Mouse (Mus musculus): ENCODE results near the gene Ccdc34. TPM values are rescaled to one million over a fixed set of nuclear protein-coding genes. Genes with fewer than 3 reads are reported as not detected.
A peak's percentile ranks its signal among the peaks of the same experiment; 100 is the strongest.

Gene Ccdc34
- polyA plus RNA-seq, 1 experiment = 11.0 TPM

DNA sequence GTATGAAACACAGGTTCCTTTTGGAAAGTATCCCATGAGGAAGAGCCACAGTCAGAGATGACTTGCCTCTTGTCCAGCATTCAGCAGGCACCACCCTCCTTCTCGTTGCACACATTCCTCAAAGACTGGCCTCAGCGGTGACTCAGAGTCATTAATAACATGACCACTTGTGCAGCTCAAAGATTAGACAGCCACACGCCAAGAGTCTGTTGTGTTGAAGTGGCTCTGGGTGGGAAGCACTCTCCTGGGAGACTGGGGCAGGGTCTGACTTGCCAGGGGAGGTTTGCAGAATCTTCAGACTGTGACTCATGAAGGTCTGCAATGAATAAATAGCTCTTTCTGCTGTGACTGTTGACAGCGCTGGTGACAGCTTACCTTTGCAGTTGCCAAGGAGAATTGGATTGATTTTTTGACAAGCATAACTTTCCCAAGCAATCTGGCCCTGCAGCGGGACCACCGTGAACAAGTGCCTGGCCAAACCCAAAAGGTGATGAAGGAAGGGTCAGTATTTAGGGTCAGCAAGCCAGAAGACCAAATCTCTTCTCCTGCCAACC is 168.9 kb downstream of the Ccdc34 start:
- Histone ChIP-seq H3K36me3 (ENCODE audit: control insufficient read depth, insufficient read depth) (no peaks in the 10 kb centered on the region), H3K4me2 (ENCODE audit: low read depth) (peak overlapping the region; percentile 73), H3K79me2 (ENCODE audit: control insufficient read depth, insufficient read depth) (no peaks in the 10 kb centered on the region), H3K4me3 (no peak overlapping the region), H3K27me3 (ENCODE audit: control insufficient read depth, insufficient read depth, insufficient read length) (no peaks in the 10 kb centered on the region), H3ac (ENCODE audit: control insufficient read depth, insufficient read length) (no peak overlapping the region)
- peak in 2 of 3 experiments; percentile 22 to 48 for TF ChIP-seq MYOD1 (IDR thresholded peaks at IDR 0.05; ENCODE audit: control insufficient read depth in 1 of 3, insufficient read length in 2 of 3, low read depth in 2 of 3)
- TF ChIP-seq CEBPB (IDR thresholded peaks at IDR 0.05; ENCODE audit: insufficient read depth, poor library complexity, severe bottlenecking) = peak; percentile 19
- peak in 1 of 3 experiments; percentile 57 for TF ChIP-seq MYOG (IDR thresholded peaks at IDR 0.05; ENCODE audit: control insufficient read depth in 1 of 3, insufficient read depth in 1 of 3, insufficient read length in 2 of 3, low read depth in 2 of 3)
- TF ChIP-seq E2F4 (IDR thresholded peaks at IDR 0.05; ENCODE audit: insufficient read depth) = no peak
- TF ChIP-seq USF1 (IDR thresholded peaks at IDR 0.05; ENCODE audit: low read depth) = no peak
- no peak for TF ChIP-seq SRF (IDR thresholded peaks at IDR 0.05; ENCODE audit: control insufficient read depth, insufficient read length, low read depth)
- TF ChIP-seq TCF12 (IDR thresholded peaks at IDR 0.05; ENCODE audit: insufficient read depth, poor library complexity, severe bottlenecking) = peak; percentile 59
- no peak for TF ChIP-seq TCF3 (IDR thresholded peaks at IDR 0.05; ENCODE audit: insufficient read length, low read depth)

DNA sequence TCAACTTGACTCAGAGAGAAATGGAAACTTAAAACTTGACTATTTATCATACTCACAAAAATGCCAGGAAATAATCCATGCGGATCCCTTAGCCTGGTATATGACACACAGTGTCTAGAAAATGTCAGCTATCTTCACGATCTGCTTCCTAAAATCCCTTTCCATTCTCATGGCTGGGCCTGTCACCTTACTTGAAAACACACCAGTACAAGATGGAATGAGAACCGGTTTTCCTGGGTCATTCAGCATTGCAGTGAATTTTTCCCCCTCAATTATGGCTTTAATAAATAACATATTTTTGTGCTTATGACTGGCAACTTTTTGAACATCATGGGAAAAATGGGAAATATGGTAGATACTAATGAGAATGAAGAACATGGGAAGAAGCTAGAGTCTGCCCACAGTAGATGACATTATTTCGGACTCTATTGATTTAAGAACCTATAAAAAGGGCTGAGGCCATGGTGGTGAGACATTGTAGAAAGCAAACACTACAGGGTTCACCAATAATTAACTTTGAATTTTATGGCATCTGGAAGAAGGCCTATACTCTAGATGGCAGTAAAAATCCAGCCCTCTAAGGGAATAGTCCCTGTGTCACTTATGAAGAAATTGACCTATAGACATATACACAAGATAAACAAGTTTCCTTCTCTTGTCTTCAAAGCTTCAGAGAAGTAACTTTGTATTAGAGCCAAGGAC is 171.2 kb downstream of the Ccdc34 start:
- Histone ChIP-seq H3ac (ENCODE audit: control insufficient read depth, insufficient read length) (no peak overlapping the region), H3K4me3 (no peak overlapping the region), H3K79me2 (ENCODE audit: control insufficient read depth, insufficient read depth) (no peaks in the 10 kb centered on the region), H3K36me3 (ENCODE audit: control insufficient read depth, insufficient read depth) (no peaks in the 10 kb centered on the region), H3K4me2 (ENCODE audit: low read depth) (no peak overlapping the region), H3K27me3 (ENCODE audit: control insufficient read depth, insufficient read depth, insufficient read length) (no peaks in the 10 kb centered on the region)
- TF ChIP-seq E2F4 (IDR thresholded peaks at IDR 0.05; ENCODE audit: insufficient read depth) (no peak), MYOG (IDR thresholded peaks at IDR 0.05; ENCODE audit: control insufficient read depth in 1 of 3, insufficient read depth in 1 of 3, insufficient read length in 2 of 3, low read depth in 2 of 3) (no peak), MYOD1 (IDR thresholded peaks at IDR 0.05; ENCODE audit: control insufficient read depth in 1 of 3, insufficient read length in 2 of 3, low read depth in 2 of 3) (no peak), CEBPB (IDR thresholded peaks at IDR 0.05; ENCODE audit: insufficient read depth, poor library complexity, severe bottlenecking) (no peak), SRF (IDR thresholded peaks at IDR 0.05; ENCODE audit: control insufficient read depth, insufficient read length, low read depth) (no peak), REST (IDR thresholded peaks at IDR 0.05; ENCODE audit: insufficient read depth, insufficient read length) (no peak), USF1 (IDR thresholded peaks at IDR 0.05; ENCODE audit: low read depth) (no peak), TCF3 (IDR thresholded peaks at IDR 0.05; ENCODE audit: insufficient read length, low read depth) (no peak), POLR2A (IDR thresholded peaks at IDR 0.05; ENCODE audit: insufficient read length, low read depth) (no peak), POLR2AphosphoS2 (IDR thresholded peaks at IDR 0.05; ENCODE audit: insufficient read length, low read depth) (no peak), TCF12 (IDR thresholded peaks at IDR 0.05; ENCODE audit: insufficient read depth, poor library complexity, severe bottlenecking) (no peak), MAX (IDR thresholded peaks at IDR 0.05; ENCODE audit: low read depth) (no peak)

DNA sequence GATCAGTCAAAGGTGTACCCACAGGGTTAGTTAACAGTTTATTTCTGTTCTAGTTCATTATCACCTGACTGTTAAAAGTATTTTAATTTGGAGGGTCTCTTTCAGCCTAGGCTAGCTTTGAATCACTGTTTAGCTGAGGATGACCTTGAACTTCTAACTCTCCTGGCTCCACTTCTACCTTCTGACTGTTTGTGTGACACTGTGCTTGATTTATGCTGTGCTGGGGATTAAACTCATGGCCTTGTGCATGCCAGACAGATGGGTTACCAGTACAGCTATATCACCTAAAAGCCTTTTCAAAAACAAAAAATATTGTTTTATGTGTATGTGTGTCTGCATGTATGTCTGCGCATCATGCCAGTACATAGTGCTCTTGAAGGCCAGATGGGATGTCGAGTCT is 172.8 kb downstream of the Ccdc34 start:
- Histone ChIP-seq H3ac (ENCODE audit: control insufficient read depth, insufficient read length) (no peak overlapping the region), H3K79me2 (ENCODE audit: control insufficient read depth, insufficient read depth) (no peaks in the 10 kb centered on the region), H3K27me3 (ENCODE audit: control insufficient read depth, insufficient read depth, insufficient read length) (no peaks in the 10 kb centered on the region), H3K4me3 (no peak overlapping the region), H3K4me2 (ENCODE audit: low read depth) (no peak overlapping the region), H3K36me3 (ENCODE audit: control insufficient read depth, insufficient read depth) (no peaks in the 10 kb centered on the region)
- no peak for TF ChIP-seq TCF12 (IDR thresholded peaks at IDR 0.05; ENCODE audit: insufficient read depth, poor library complexity, severe bottlenecking)
- no peak for TF ChIP-seq CEBPB (IDR thresholded peaks at IDR 0.05; ENCODE audit: insufficient read depth, poor library complexity, severe bottlenecking)
- TF ChIP-seq MYOG (IDR thresholded peaks at IDR 0.05; ENCODE audit: control insufficient read depth in 1 of 3, insufficient read depth in 1 of 3, insufficient read length in 2 of 3, low read depth in 2 of 3) = no peak
- TF ChIP-seq REST (IDR thresholded peaks at IDR 0.05; ENCODE audit: insufficient read depth, insufficient read length) = no peak
- TF ChIP-seq TCF3 (IDR thresholded peaks at IDR 0.05; ENCODE audit: insufficient read length, low read depth) = no peak
- TF ChIP-seq E2F4 (IDR thresholded peaks at IDR 0.05; ENCODE audit: insufficient read depth) = no peak
- TF ChIP-seq USF1 (IDR thresholded peaks at IDR 0.05; ENCODE audit: low read depth) = no peak
- no peak for TF ChIP-seq POLR2AphosphoS2 (IDR thresholded peaks at IDR 0.05; ENCODE audit: insufficient read length, low read depth)
- no peak for TF ChIP-seq SRF (IDR thresholded peaks at IDR 0.05; ENCODE audit: control insufficient read depth, insufficient read length, low read depth)
- TF ChIP-seq MAX (IDR thresholded peaks at IDR 0.05; ENCODE audit: low read depth) = no peak
- no peak for TF ChIP-seq MYOD1 (IDR thresholded peaks at IDR 0.05; ENCODE audit: control insufficient read depth in 1 of 3, insufficient read length in 2 of 3, low read depth in 2 of 3)
- TF ChIP-seq POLR2A (IDR thresholded peaks at IDR 0.05; ENCODE audit: insufficient read length, low read depth) = no peak

DNA sequence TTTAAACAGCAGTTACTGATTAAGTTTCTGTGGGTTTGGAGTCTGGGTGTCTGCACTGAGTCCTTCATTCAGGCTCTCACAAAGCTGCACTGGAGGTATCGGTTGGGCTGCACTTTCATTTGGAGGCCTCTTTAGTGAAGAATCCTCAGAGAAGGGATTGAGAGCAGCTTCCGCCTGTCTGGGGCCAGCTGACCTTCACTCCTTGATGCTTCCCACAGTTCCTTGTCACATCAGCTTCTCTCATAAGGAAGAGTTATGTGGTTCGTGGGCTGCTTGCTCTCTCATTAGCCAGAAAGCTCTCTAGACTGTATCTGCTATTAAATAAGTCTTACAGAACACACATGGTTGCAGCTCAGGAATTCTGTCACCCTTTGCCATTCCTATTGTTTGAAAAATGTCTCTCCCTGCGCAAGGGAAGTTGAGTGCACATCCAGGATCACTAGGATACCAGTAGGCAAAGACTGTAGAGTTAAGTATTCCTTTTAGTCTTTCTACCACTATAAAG is 173.6 kb downstream of the Ccdc34 start:
- no peaks in the 10 kb centered on the region for H3K27me3 ChIP-seq (ENCODE audit: control insufficient read depth, insufficient read depth, insufficient read length)
- peak overlapping the region; percentile 12 for H3K4me2 ChIP-seq (ENCODE audit: low read depth)
- H3K36me3 ChIP-seq (ENCODE audit: control insufficient read depth, insufficient read depth) = no peaks in the 10 kb centered on the region
- H3ac ChIP-seq (ENCODE audit: control insufficient read depth, insufficient read length) = no peak overlapping the region
- TF ChIP-seq TCF3 (IDR thresholded peaks at IDR 0.05; ENCODE audit: insufficient read length, low read depth) (no peak), SRF (IDR thresholded peaks at IDR 0.05; ENCODE audit: control insufficient read depth, insufficient read length, low read depth) (no peak)
- no peak overlapping the region for H3K4me3 ChIP-seq
- H3K79me2 ChIP-seq (ENCODE audit: control insufficient read depth, insufficient read depth) = no peaks in the 10 kb centered on the region

Data from myocyte (in vitro differentiated cells).